Mouse (Mus musculus): Measurements from ENCODE around the gene Dnajc16. TPM values are rescaled to one million over a fixed set of nuclear protein-coding genes. Genes with fewer than 3 reads are reported as not detected.
"Not testable (repeated sequence)": the region's sequence is repeated elsewhere in the genome, so short reads cannot be mapped to it uniquely, and the experiment has no call there.

The Dnajc16 gene
- polyA plus RNA-seq, 2 experiments = 3.2 to 11.9 TPM

DNA sequence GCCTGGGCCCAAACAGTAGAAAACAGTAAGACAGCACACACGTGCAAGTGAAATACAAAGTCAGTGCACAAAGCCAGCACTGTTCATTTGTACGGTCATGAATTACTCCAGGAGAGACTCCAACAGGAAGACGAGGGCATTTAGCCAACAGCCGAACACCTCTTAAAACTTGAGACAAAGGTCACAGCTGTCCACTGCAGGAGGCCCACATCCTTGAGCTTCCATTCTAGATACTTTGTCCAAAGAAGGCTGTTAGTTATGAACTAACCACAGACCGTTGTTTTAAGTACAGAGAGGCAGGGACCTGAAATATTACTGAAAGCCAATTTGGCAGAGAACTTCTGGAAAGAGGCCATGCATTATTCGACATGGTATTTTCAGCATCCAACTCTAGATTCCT lies 3.7 kb downstream of the Dnajc16 start:
- H3K9ac ChIP-seq (ENCODE audit: low read depth, low read length, severe bottlenecking) = no peak overlapping the region
- H3K27ac ChIP-seq (replicated peaks; ENCODE audit: low read depth, low read length) = 0 out of 2 replicates have a peak overlapping the region, but pooled peaks have one; percentile 33
- ATAC-seq (ENCODE audit: low FRiP score, low read depth) = no peak
- TF ChIP-seq POLR2A (IDR thresholded peaks at IDR 0.05; ENCODE audit: borderline replicate concordance, extremely low read depth, insufficient read depth, insufficient read length) = no peak
- peaks cover 6% of the 10 kb centered on the region; the same call in 1 of the 2 replicates for H3K4me1 ChIP-seq (ENCODE audit: control insufficient read depth, insufficient read depth, low read length)
- H3K4me2 ChIP-seq (replicated peaks; ENCODE audit: low read depth, low read length, severe bottlenecking) = no peak overlapping the region
- 52% methylated on average over 6 of the region's 6 CpGs for WGBS
- no peak overlapping the region for H3K4me3 ChIP-seq (replicated peaks; ENCODE audit: low read length)
- DNase-seq (ENCODE audit: low spot score) = peak; percentile 31
- H3K9me3 ChIP-seq (ENCODE audit: control insufficient read depth, low read length) = no peaks in the 10 kb centered on the region
- H3K36me3 ChIP-seq (ENCODE audit: control insufficient read depth, insufficient read depth, low read length) = peaks cover 43% of the 10 kb centered on the region
- H3K27me3 ChIP-seq (ENCODE audit: control insufficient read depth, insufficient read depth, low read length) = no peaks in the 10 kb centered on the region

DNA sequence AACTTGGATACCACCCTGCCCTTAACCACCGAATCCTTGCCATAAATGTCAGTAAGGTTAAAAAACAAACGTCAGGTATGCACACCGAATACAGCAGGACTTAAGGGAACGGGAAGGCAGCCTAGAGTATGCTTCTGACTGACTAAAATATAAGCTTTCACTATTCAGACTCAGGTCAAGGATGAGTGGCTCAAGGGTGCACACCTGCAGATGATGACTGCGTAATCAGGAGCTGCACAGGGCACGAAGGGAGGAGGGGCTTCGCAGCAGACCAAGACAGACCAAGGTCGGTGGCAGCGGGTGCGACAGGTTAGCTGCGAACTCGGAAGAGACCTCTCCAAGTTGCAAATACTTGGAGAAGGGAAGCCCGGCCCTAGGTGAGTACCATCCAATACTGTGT lies 4.6 kb downstream of the Dnajc16 start:
- DNase-seq (ENCODE audit: low spot score) (no peak), ATAC-seq (ENCODE audit: low FRiP score, low read depth) (no peak)
- Histone ChIP-seq H3K27ac (replicated peaks; ENCODE audit: low read depth, low read length) (no peak overlapping the region; the same call in 1 of the 2 replicates), H3K9ac (ENCODE audit: low read depth, low read length, severe bottlenecking) (no peak overlapping the region), H3K9me3 (ENCODE audit: control insufficient read depth, low read length) (no peaks in the 10 kb centered on the region), H3K27me3 (ENCODE audit: control insufficient read depth, insufficient read depth, low read length) (no peaks in the 10 kb centered on the region), H3K36me3 (ENCODE audit: control insufficient read depth, insufficient read depth, low read length) (peaks cover 52% of the 10 kb centered on the region), H3K4me1 (ENCODE audit: control insufficient read depth, insufficient read depth, low read length) (peaks cover 6% of the 10 kb centered on the region; the same call in 1 of the 2 replicates), H3K4me2 (replicated peaks; ENCODE audit: low read depth, low read length, severe bottlenecking) (no peak overlapping the region), H3K4me3 (replicated peaks; ENCODE audit: low read length) (no peak overlapping the region)
- no peak for TF ChIP-seq POLR2A (IDR thresholded peaks at IDR 0.05; ENCODE audit: borderline replicate concordance, extremely low read depth, insufficient read depth, insufficient read length)
- WGBS = 88% methylated on average over 13 of the region's 13 CpGs

DNA sequence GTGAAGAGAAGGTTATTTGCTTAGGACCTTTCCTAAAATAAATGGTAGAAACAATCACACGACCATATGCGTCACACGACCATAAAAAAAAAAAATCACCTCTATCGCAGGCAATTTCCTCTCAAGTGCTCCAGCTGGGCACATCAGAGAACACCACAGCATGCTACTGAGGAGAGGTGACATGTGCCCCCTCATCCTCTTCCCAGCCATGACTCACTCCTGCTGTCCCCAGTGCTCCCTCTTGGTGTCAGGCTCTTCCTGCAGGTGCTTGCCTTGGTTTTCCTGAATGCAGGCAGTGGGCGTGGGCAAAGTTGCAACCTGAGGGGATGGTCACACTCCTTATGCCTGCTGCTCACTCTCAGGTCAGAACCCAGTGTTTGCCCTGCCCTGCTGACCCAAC lies 5.9 kb downstream of the Dnajc16 start:
- Histone ChIP-seq H3K9ac (ENCODE audit: low read depth, low read length, severe bottlenecking) (no peak overlapping the region), H3K4me1 (ENCODE audit: control insufficient read depth, insufficient read depth, low read length) (peaks cover 4% of the 10 kb centered on the region; the same call in 1 of the 2 replicates), H3K4me2 (replicated peaks; ENCODE audit: low read depth, low read length, severe bottlenecking) (no peak overlapping the region), H3K36me3 (ENCODE audit: control insufficient read depth, insufficient read depth, low read length) (peaks cover 63% of the 10 kb centered on the region), H3K27ac (replicated peaks; ENCODE audit: low read depth, low read length) (no peak overlapping the region), H3K27me3 (ENCODE audit: control insufficient read depth, insufficient read depth, low read length) (no peaks in the 10 kb centered on the region), H3K9me3 (ENCODE audit: control insufficient read depth, low read length) (no peaks in the 10 kb centered on the region), H3K4me3 (replicated peaks; ENCODE audit: low read length) (no peak overlapping the region)
- no peak for ATAC-seq (ENCODE audit: low FRiP score, low read depth)
- WGBS = 74% methylated on average over 5 of the region's 5 CpGs
- TF ChIP-seq POLR2A (IDR thresholded peaks at IDR 0.05; ENCODE audit: borderline replicate concordance, extremely low read depth, insufficient read depth, insufficient read length) = no peak
- no peak for DNase-seq (ENCODE audit: low spot score)

DNA sequence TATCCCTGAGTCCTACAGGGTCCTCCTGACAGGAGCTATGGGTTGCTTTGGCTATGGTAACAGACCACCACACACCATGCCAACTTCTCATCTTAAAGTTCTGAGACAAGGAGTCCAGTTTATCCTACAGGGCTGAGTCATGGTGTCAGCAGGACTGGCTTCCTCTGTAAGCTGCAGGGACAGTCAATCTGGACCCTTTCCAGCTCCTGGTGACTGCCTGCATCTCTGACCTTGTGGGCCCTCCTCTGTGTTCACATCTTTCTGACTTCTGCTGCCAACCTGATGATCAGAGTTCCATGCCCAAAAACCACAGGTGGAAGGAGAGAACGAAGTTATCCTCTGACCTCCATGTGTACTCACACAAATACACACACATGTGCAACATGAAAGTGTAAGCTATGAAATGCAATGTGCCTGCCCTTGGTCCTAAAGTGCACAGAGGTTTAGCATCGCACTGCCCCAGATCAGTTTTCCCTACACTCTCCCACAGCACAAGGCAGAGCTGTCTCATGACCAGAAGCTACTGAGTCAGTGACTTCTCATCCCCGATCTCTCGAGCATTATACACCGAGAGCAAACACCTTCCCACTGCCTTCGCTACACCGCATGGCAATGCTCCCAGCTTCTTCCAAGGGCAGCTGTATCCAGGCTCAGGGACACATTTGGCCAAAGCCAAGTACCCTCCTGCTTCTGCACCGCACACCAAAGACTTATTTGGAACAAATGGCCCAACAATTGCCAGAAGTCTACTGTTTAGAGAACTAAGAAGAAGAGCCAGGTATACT lies 9.3 kb downstream of the Dnajc16 start:
- Histone ChIP-seq H3K4me3 (replicated peaks; ENCODE audit: low read length) (no peak overlapping the region), H3K4me2 (replicated peaks; ENCODE audit: low read depth, low read length, severe bottlenecking) (no peak overlapping the region), H3K27ac (replicated peaks; ENCODE audit: low read depth, low read length) (no peak overlapping the region), H3K9me3 (ENCODE audit: control insufficient read depth, low read length) (no peaks in the 10 kb centered on the region), H3K4me1 (ENCODE audit: control insufficient read depth, insufficient read depth, low read length) (no peaks in the 10 kb centered on the region), H3K9ac (ENCODE audit: low read depth, low read length, severe bottlenecking) (no peak overlapping the region), H3K27me3 (ENCODE audit: control insufficient read depth, insufficient read depth, low read length) (no peaks in the 10 kb centered on the region), H3K36me3 (ENCODE audit: control insufficient read depth, insufficient read depth, low read length) (peaks cover 83% of the 10 kb centered on the region)
- no peak for TF ChIP-seq POLR2A (IDR thresholded peaks at IDR 0.05; ENCODE audit: borderline replicate concordance, extremely low read depth, insufficient read depth, insufficient read length)
- 96% methylated on average over 8 of the region's 8 CpGs for WGBS
- no peak for ATAC-seq (ENCODE audit: low FRiP score, low read depth)
- no peak for DNase-seq (ENCODE audit: low spot score)

DNA sequence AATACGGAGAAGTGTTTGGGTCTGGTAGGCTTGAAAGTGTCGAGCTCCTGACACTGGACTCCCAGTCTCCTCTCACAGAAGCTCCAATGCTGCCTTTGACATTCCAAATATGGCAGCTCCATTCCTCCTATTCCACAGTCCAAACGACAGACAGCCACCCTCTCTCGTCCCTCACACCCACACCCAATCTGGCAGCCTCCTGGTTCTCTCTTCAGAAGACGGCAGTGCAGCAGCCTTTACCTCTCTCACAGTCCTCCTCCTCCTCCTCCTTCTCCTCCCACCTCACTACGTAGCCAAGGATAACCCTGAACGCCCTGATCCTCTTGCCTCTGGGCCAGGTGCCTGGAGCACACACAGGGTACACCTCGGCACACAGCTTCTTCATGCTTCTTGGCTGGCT lies 10.9 kb downstream of the Dnajc16 start:
- H3K4me3 ChIP-seq (replicated peaks; ENCODE audit: low read length) = no peak overlapping the region
- TF ChIP-seq POLR2A (IDR thresholded peaks at IDR 0.05; ENCODE audit: borderline replicate concordance, extremely low read depth, insufficient read depth, insufficient read length) = no peak
- WGBS = 86% methylated on average over 8 of the region's 8 CpGs

DNA sequence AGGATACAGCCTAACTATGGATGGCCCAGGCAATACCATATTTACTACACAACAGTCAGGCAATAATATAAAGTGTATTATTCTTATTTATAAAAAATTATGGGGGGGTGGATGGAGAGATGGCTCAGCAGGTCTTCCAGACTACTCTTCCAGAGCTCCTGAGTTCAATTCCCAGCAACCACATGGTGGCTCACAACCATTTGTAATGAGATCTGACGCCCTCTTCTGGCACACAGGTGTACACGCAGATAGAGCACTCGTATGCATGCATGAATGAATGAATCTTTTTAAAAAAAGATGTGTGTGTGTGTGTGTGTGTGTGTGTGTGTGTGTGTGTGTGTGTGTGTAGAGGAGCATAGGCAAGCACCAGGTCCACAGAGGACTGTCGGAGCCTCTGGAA lies 17.7 kb downstream of the Dnajc16 start:
- DNase-seq (ENCODE audit: low spot score); H3K9me3 ChIP-seq (ENCODE audit: control insufficient read depth, low read length); H3K27ac ChIP-seq (replicated peaks; ENCODE audit: low read depth, low read length); H3K4me2 ChIP-seq (replicated peaks; ENCODE audit: low read depth, low read length, severe bottlenecking); H3K27me3 ChIP-seq (ENCODE audit: control insufficient read depth, insufficient read depth, low read length); H3K4me1 ChIP-seq (ENCODE audit: control insufficient read depth, insufficient read depth, low read length); H3K4me3 ChIP-seq (replicated peaks; ENCODE audit: low read length); H3K9ac ChIP-seq (ENCODE audit: low read depth, low read length, severe bottlenecking); ATAC-seq (ENCODE audit: low FRiP score, low read depth): not testable (repeated sequence)
- 86% methylated on average over 4 of the region's 4 CpGs for WGBS
- H3K36me3 ChIP-seq (ENCODE audit: control insufficient read depth, insufficient read depth, low read length) = peaks cover 92% of the 10 kb centered on the region

More for the DNA sequence above, 10.9 kb downstream of the Dnajc16 start:
- peaks cover 92% of the 10 kb centered on the region for H3K36me3 ChIP-seq (ENCODE audit: control insufficient read depth, insufficient read depth, low read length)
- no peak overlapping the region for H3K4me2 ChIP-seq (replicated peaks; ENCODE audit: low read depth, low read length, severe bottlenecking)
- DNase-seq (ENCODE audit: low spot score) (no peak), ATAC-seq (ENCODE audit: low FRiP score, low read depth) (no peak)
- H3K4me1 ChIP-seq (ENCODE audit: control insufficient read depth, insufficient read depth, low read length) = no peaks in the 10 kb centered on the region
- no peaks in the 10 kb centered on the region for H3K9me3 ChIP-seq (ENCODE audit: control insufficient read depth, low read length)
- no peak overlapping the region for H3K27ac ChIP-seq (replicated peaks; ENCODE audit: low read depth, low read length)
- H3K27me3 ChIP-seq (ENCODE audit: control insufficient read depth, insufficient read depth, low read length) = no peaks in the 10 kb centered on the region
- H3K9ac ChIP-seq (ENCODE audit: low read depth, low read length, severe bottlenecking) = no peak overlapping the region

All from limb, embryonic 14.5 days (tissue).